Mouse (Mus musculus) small intestine, adult 2 months (tissue): ENCODE results near the gene Aspscr1. TPM values are rescaled to one million over a fixed set of nuclear protein-coding genes. Genes with fewer than 3 reads are reported as not detected.

Source experiments
- H3K27ac ChIP-seq: fragments of 200-500 bp; 2 replicates; pipeline ENCODE4 v1.5.1; 2012; ENCODE audit warnings: low read depth, low read length, control low read depth, inconsistent platforms; ENCODE audit not compliant: insufficient read depth
- H3K27me3 ChIP-seq: fragments of 200-500 bp; 2 replicates; pipeline ENCODE4 v1.6.1; 2012; ENCODE audit warnings: mild to moderate bottlenecking, moderate library complexity, low read length, inconsistent platforms; ENCODE audit not compliant: control insufficient read depth, insufficient read depth
- H3K36me3 ChIP-seq: fragments of 200-500 bp; 2 replicates; pipeline ENCODE4 v1.6.1; 2012; ENCODE audit warnings: mild to moderate bottlenecking, low read length, control low read depth, inconsistent platforms; ENCODE audit not compliant: control insufficient read depth, insufficient read depth
- H3K4me1 ChIP-seq: fragments of 200-500 bp; 2 replicates; pipeline ENCODE4 v1.6.1; 2012; ENCODE audit warnings: low read length, inconsistent platforms, mixed read lengths; ENCODE audit not compliant: control insufficient read depth, insufficient read depth, insufficient read length
- H3K4me3 ChIP-seq: fragments of 200-500 bp; 2 replicates; pipeline ENCODE4 v1.5.1; 2012; ENCODE audit warnings: low read depth, mild to moderate bottlenecking, control low read depth, inconsistent platforms, low read length, moderate library complexity
- CTCF ChIP-seq: fragments of 200-500 bp; IDR thresholded peaks from 2 replicates; pipeline ENCODE4 v1.5.1; 2012; ENCODE audit warnings: low read depth, mild to moderate bottlenecking, control low read depth, inconsistent platforms, low read length, moderate library complexity, mixed read lengths; ENCODE audit not compliant: insufficient replicate concordance, insufficient read length; ENCODE audit errors: extremely low read depth
- POLR2A ChIP-seq: fragments of 200-500 bp; IDR thresholded peaks from 2 replicates; pipeline ENCODE4 v1.6.1; 2012; ENCODE audit warnings: low read depth, mild to moderate bottlenecking, control low read depth, inconsistent platforms, low read length, moderate library complexity
- WGBS: fragments of 180-500 bp; shearing (Covaris S2); methylation state at CpG from one replicate; pipeline ENCODE4 v1.1.7; 2018; 5-methylcytosine and 5-hydroxymethylcytosine counted together
- polyA plus RNA-seq: library from polyadenylated mRNA; depleted of rRNA; stranded (reverse); fragments of >200 nt; gene quantifications from 2 replicates; pipeline ENCODE4 v1.2.3, GENCODE M21; 2012

Gene Aspscr1
- polyA plus RNA-seq, 1 experiment = 138 TPM

- Histone ChIP-seq H3K4me1 (peaks cover 11% of the 10 kb centered on the region), H3K27me3 (no peaks in the 10 kb centered on the region), H3K27ac (no peak overlapping the region), H3K4me3 (no peak overlapping the region), H3K36me3 (peaks cover 12% of the 10 kb centered on the region)
- TF ChIP-seq POLR2A (no peak), CTCF (no peak)
- WGBS = 93% methylated on average over 13 of the region's 13 CpGs
Measured at GRCm38 (mm10) chr11:120719841-120720376, 47.1 kb downstream of the Aspscr1 start.

- peaks cover 13% of the 10 kb centered on the region for H3K36me3 ChIP-seq
- no peaks in the 10 kb centered on the region for H3K27me3 ChIP-seq
- no peak overlapping the region for H3K27ac ChIP-seq
- H3K4me3 ChIP-seq = peak overlapping the region; percentile 62
- 9% methylated on average over 17 of the region's 17 CpGs for WGBS
- peaks cover 11% of the 10 kb centered on the region for H3K4me1 ChIP-seq
- TF ChIP-seq POLR2A (no peak), CTCF (peak; percentile 94)
Measured at GRCm38 (mm10) chr11:120720450-120720849, 47.7 kb downstream of the Aspscr1 start.

- Histone ChIP-seq H3K4me3 (peak within 1 kb of the TSS; percentile 62), H3K4me1 (peaks cover 13% of the 10 kb centered on the region), H3K27ac (no peak within 1 kb of the TSS), H3K27me3 (no peaks in the 10 kb centered on the region), H3K36me3 (peaks cover 15% of the 10 kb centered on the region)
- TF ChIP-seq CTCF (no peak), POLR2A (no peak)
- 2% methylated on average over 90 of the region's 90 CpGs for WGBS
Measured at GRCm38 (mm10) chr11:120721124-120722066, 48.6 kb downstream of the Aspscr1 start, which contains the start of gene Rac3. Rac3 (plus strand) TSS chr11:120721470.

GRCm38 (mm10) chr11:120722067-120722630, 49.4 kb downstream of the Aspscr1 start:
- no peaks in the 10 kb centered on the region for H3K27me3 ChIP-seq
- no peak overlapping the region for H3K27ac ChIP-seq
- peak overlapping the region; percentile 62 for H3K4me3 ChIP-seq
- peaks cover 12% of the 10 kb centered on the region for H3K36me3 ChIP-seq
- peaks cover 16% of the 10 kb centered on the region for H3K4me1 ChIP-seq
- WGBS = 21% methylated on average over 21 of the region's 21 CpGs
- no peak for TF ChIP-seq CTCF

- Histone ChIP-seq H3K4me3 (no peak overlapping the region), H3K27me3 (no peaks in the 10 kb centered on the region), H3K27ac (no peak overlapping the region), H3K4me1 (peaks cover 16% of the 10 kb centered on the region), H3K36me3 (peaks cover 11% of the 10 kb centered on the region)
- TF ChIP-seq CTCF = no peak
- TF ChIP-seq POLR2A = no peak
- 86% methylated on average over 11 of the region's 11 CpGs for WGBS
Measured at GRCm38 (mm10) chr11:120722761-120723382, 50.1 kb downstream of the Aspscr1 start.

- Histone ChIP-seq H3K4me1 (peaks cover 16% of the 10 kb centered on the region), H3K27me3 (no peaks in the 10 kb centered on the region)
Measured at GRCm38 (mm10) chr11:120723509-120723908, 50.7 kb downstream of the Aspscr1 start.

More at GRCm38 (mm10) chr11:120723509-120723908, 50.7 kb downstream of the Aspscr1 start:
- TF ChIP-seq POLR2A (no peak), CTCF (no peak)
- Histone ChIP-seq H3K4me3 (no peak overlapping the region), H3K27ac (no peak overlapping the region), H3K36me3 (peaks cover 11% of the 10 kb centered on the region)
- 97% methylated on average over 7 of the region's 7 CpGs for WGBS
